Mouse (Mus musculus) embryonic facial prominence, embryonic 12.5 days (tissue): ENCODE measurements around the gene Zwint. TPM values are rescaled to one million over a fixed set of nuclear protein-coding genes. Genes with fewer than 3 reads are reported as not detected.

Experiments
- ATAC-seq: fragments of 200-750 bp; cut with Nextera tagmentation; 2 replicates; pipeline ENCODE4 v1.8.0; 2017; ENCODE audit not compliant: insufficient number of reproducible peaks, insufficient read depth, low FRiP score, low TSS enrichment
- H3K27ac ChIP-seq: fragments of 300-500 bp; sonication (generic); 2 replicates; pipeline ENCODE4 v1.5.1; 2016; ENCODE audit warnings: mild to moderate bottlenecking
- H3K27me3 ChIP-seq: fragments of 300-500 bp; sonication (generic); 2 replicates; pipeline ENCODE4 v1.6.1; 2016; ENCODE audit warnings: mild to moderate bottlenecking, moderate library complexity
- H3K36me3 ChIP-seq: fragments of 300-500 bp; sonication (generic); 2 replicates; pipeline ENCODE4 v1.6.1; 2016; ENCODE audit warnings: mild to moderate bottlenecking
- H3K4me1 ChIP-seq: fragments of 300-500 bp; sonication (generic); 2 replicates; pipeline ENCODE4 v1.6.1; 2016
- H3K4me2 ChIP-seq: fragments of 300-500 bp; sonication (generic); replicated peaks from 2 replicates; pipeline ENCODE4 v1.6.1; 2016; ENCODE audit warnings: mild to moderate bottlenecking, moderate library complexity
- H3K4me3 ChIP-seq: fragments of 300-500 bp; sonication (generic); 2 replicates; pipeline ENCODE4 v1.5.1; 2016; ENCODE audit warnings: mild to moderate bottlenecking
- H3K9ac ChIP-seq: fragments of 300-500 bp; sonication (generic); 2 replicates; pipeline ENCODE4 v1.6.1; 2016; ENCODE audit warnings: mild to moderate bottlenecking, moderate library complexity
- H3K9me3 ChIP-seq: fragments of 300-500 bp; sonication (generic); 2 replicates; pipeline ENCODE4 v1.6.1; 2016; ENCODE audit warnings: mild to moderate bottlenecking, moderate library complexity
- WGBS: fragments of 180-500 bp; shearing (Covaris S2); methylation state at CpG from one replicate; pipeline ENCODE4 v1.1.7; 2016; 5-methylcytosine and 5-hydroxymethylcytosine counted together
- polyA plus RNA-seq: library from polyadenylated mRNA; unstranded; fragments of >200 nt; fragmentation: Nextera tagmentation; extraction: Ambion mirVana; gene quantifications from 2 replicates; pipeline ENCODE4 v1.2.1, GENCODE M21; 2016

The Zwint gene
- polyA plus RNA-seq, 1 experiment from 2014 or later, result 304 TPM

- no peak for ATAC-seq
- H3K4me3 ChIP-seq, result no peak overlapping the region
- no peak overlapping the region for H3K4me2 ChIP-seq
- no peak overlapping the region for H3K9ac ChIP-seq
- H3K27ac ChIP-seq, result no peak overlapping the region
- H3K36me3 ChIP-seq, result peaks cover 15% of the 10 kb centered on the region
- H3K9me3 ChIP-seq, result no peaks in the 10 kb centered on the region
- H3K4me1 ChIP-seq, result no peaks in the 10 kb centered on the region
- 92% methylated on average over 1 of the region's 1 CpGs for WGBS
- no peaks in the 10 kb centered on the region for H3K27me3 ChIP-seq
Observed at GRCm38 (mm10) chr10:72669086-72669485, 14.4 kb downstream of the Zwint start.

- Histone ChIP-seq H3K4me2 (no peak overlapping the region), H3K36me3 (peaks cover 9% of the 10 kb centered on the region), H3K9ac (no peak overlapping the region), H3K27me3 (no peaks in the 10 kb centered on the region), H3K27ac (no peak overlapping the region), H3K9me3 (no peaks in the 10 kb centered on the region), H3K4me1 (no peaks in the 10 kb centered on the region), H3K4me3 (no peak overlapping the region)
- 93% methylated on average over 6 of the region's 6 CpGs for WGBS
- no peak for ATAC-seq
Observed at GRCm38 (mm10) chr10:72675971-72676370, 21.3 kb downstream of the Zwint start.

- H3K9ac ChIP-seq, result no peak overlapping the region
- no peak overlapping the region for H3K27ac ChIP-seq
- no peaks in the 10 kb centered on the region for H3K9me3 ChIP-seq
- WGBS, result 91% methylated on average over 1 of the region's 1 CpGs
- H3K4me1 ChIP-seq, result no peaks in the 10 kb centered on the region
- no peaks in the 10 kb centered on the region for H3K27me3 ChIP-seq
- H3K4me3 ChIP-seq, result no peak overlapping the region
- no peak overlapping the region for H3K4me2 ChIP-seq
- ATAC-seq, result no peak
- peaks cover 9% of the 10 kb centered on the region for H3K36me3 ChIP-seq
Observed at GRCm38 (mm10) chr10:72676550-72676949, 21.9 kb downstream of the Zwint start.

DNA sequence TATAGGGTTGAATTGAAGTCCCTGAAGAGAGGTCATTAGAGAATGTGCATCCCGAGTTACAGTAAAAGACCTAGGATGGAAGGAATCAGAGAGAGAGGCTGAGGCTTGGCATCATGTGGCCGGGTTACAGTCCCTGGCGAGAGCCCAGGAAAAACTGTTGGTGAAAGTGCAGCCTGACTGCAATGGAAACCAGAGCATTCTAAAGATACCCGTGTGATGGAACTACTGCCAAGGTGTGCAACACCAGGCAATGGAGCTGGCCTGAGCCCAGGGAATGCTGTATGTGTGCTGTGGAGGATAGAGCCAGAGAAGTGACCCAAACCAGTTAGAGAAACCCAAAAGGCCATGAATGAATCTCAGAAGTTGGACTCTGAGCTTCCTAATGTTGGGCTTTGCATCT lies 24.4 kb downstream of the Zwint start:
- H3K4me1 ChIP-seq, result no peaks in the 10 kb centered on the region
- no peaks in the 10 kb centered on the region for H3K9me3 ChIP-seq
- 92% methylated on average over 4 of the region's 4 CpGs for WGBS
- no peak overlapping the region for H3K4me3 ChIP-seq
- H3K36me3 ChIP-seq, result peaks cover 6% of the 10 kb centered on the region
- H3K27ac ChIP-seq, result no peak overlapping the region
- no peaks in the 10 kb centered on the region for H3K27me3 ChIP-seq
- H3K4me2 ChIP-seq, result no peak overlapping the region
- no peak overlapping the region for H3K9ac ChIP-seq
- no peak for ATAC-seq

- Histone ChIP-seq H3K36me3 (no peaks in the 10 kb centered on the region), H3K27me3 (no peaks in the 10 kb centered on the region), H3K4me2 (no peak overlapping the region), H3K9me3 (no peaks in the 10 kb centered on the region), H3K9ac (no peak overlapping the region), H3K4me3 (no peak overlapping the region), H3K4me1 (no peaks in the 10 kb centered on the region), H3K27ac (no peak overlapping the region)
- no peak for ATAC-seq
- 86% methylated on average over 5 of the region's 5 CpGs for WGBS
Observed at GRCm38 (mm10) chr10:72701092-72701491, 46.4 kb downstream of the Zwint start.

- Histone ChIP-seq H3K9me3 (no peaks in the 10 kb centered on the region), H3K27ac (no peak overlapping the region), H3K4me2 (no peak overlapping the region), H3K4me3 (no peak overlapping the region), H3K36me3 (no peaks in the 10 kb centered on the region), H3K27me3 (no peaks in the 10 kb centered on the region), H3K4me1 (no peaks in the 10 kb centered on the region), H3K9ac (no peak overlapping the region)
- 70% methylated on average over 2 of the region's 2 CpGs for WGBS
- ATAC-seq, result no peak
Observed at GRCm38 (mm10) chr10:72713754-72714153, 59.1 kb downstream of the Zwint start.
